Mouse (Mus musculus) liver, postnatal 0 days (tissue): ENCODE measurements around the gene Atxn7l2.

Experiments
- CTCF ChIP-seq: sonication (generic); IDR thresholded peaks from 2 replicates; pipeline ENCODE4 v1.5.1; 2016; ENCODE audit warnings: antibody characterized with exemption, low read depth
- EP300 ChIP-seq: IDR thresholded peaks from 2 replicates; pipeline ENCODE4 v1.6.1; 2016; ENCODE audit warnings: antibody characterized with exemption, low read depth, mild to moderate bottlenecking

DNA sequence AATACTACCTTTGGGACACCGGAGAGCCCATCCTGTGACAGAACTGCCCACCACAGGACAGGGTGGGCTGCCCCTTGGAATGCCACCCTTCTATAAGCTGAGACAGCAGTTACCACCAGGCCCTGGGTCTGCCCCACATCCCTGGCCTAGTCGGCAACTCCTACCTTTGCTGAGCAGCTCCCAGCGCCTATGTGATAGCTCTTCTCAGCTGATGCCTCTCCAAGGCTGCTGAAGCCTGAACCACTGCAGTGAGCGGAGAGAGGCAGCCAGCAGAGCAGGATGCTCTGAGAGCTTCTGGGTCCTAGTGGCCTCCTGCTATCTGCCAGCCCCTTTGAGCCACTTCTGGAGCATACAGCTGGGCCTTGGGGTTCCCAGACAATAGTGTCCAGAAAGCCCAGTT is 56.1 kb downstream of the Atxn7l2 start, which contains the start of gene Gpr61:
- TF ChIP-seq CTCF (no peak), EP300 (no peak)
